ENCODE assay signal across 17 mouse cellular contexts in the genomic region with DNA sequence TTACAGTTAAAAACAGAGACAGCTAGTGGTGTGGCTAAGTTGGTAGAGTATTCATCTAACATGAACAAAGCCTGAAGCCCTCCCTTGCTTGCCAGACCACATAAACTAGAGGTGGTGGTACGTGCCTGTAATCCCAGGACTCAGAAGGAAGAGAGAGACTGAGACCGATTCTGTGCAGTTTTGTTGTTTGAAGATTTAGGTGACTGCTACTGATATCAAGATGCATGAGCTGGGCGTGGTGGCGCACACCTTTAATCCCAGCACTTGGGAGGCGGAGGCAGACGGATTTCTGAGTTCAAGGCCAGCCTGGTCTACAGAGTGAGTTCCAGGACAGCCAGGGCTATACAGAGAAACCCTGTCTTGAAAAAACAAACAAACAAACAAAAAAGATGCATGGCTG. TPM values are rescaled to one million over a fixed set of nuclear protein-coding genes. Genes with fewer than 3 reads are reported as not detected.
A peak's percentile ranks its signal among the peaks of the same experiment; 100 is the strongest.
DNase-seq lines count a peak whose midpoint lies in the region; ATAC-seq and TF ChIP-seq lines count a peak whose summit lies in the region.
"Not testable (repeated sequence)": the region's sequence is repeated elsewhere in the genome, so short reads cannot be mapped to it uniquely, and the experiment has no call there.
"Had no signal": no experiment of that assay in that cellular context is flagged by ENCODE, and none has a peak within 500 bp of the region (broad histone marks: within the 10 kb centered on the region; RNA-seq: fewer than 3 reads in every experiment).

No protein-coding gene starts in this region.

- WGBS in forebrain, embryonic 10.5 days = 89% methylated on average over 6 of the region's 6 CpGs
- 88% methylated on average over 6 of the region's 6 CpGs for WGBS in heart, embryonic 13.5 days
- 85% methylated on average over 6 of the region's 6 CpGs for WGBS in intestine, embryonic 16.5 days
- 87% methylated on average over 6 of the region's 6 CpGs for WGBS in limb, embryonic 12.5 days
- WGBS in liver, embryonic 14.5 days (ENCODE audit: insufficient replicate concordance) = 74% methylated on average over 6 of the region's 6 CpGs
- 96% methylated on average over 6 of the region's 6 CpGs for WGBS in neural tube, embryonic 13.5 days

- DNase-seq in forebrain, embryonic 10.5 days (ENCODE audit: extremely low spot score, low spot score); liver, embryonic 14.5 days (ENCODE audit: low read depth in 3 of 3, low spot score in 3 of 3): not testable (repeated sequence)

- not testable (repeated sequence) for H3K27me3 ChIP-seq in E14TG2a.4 (ENCODE audit: insufficient read depth, low read length); forebrain, embryonic 10.5 days (ENCODE audit: poor library complexity, severe bottlenecking); intestine, embryonic 16.5 days (replicated peaks; ENCODE audit: control insufficient read depth, insufficient read depth, low read length); limb, embryonic 12.5 days; liver, embryonic 14.5 days (ENCODE audit: control insufficient read depth, insufficient read depth, low read length); megakaryocyte, embryonic 14.5 days (replicated peaks)
- peaks cover 16% of the 10 kb centered on the region for H3K27me3 ChIP-seq in heart, embryonic 13.5 days (replicated peaks)
- peaks cover 13% of the 10 kb centered on the region for H3K27me3 ChIP-seq in neural tube, embryonic 13.5 days

- H3K27ac ChIP-seq in forebrain, embryonic 10.5 days; heart, embryonic 13.5 days (replicated peaks); intestine, embryonic 16.5 days (ENCODE audit: low read length); limb, embryonic 12.5 days; liver, embryonic 14.5 days; neural tube, embryonic 13.5 days (replicated peaks): not testable (repeated sequence)

- H3K4me2 ChIP-seq in heart, embryonic 13.5 days = peak overlapping the region; percentile 93; the same call in 1 of the 2 replicates
- H3K4me2 ChIP-seq in intestine, embryonic 16.5 days (ENCODE audit: low read depth, low read length) = peak overlapping the region; percentile 83; the same call in 1 of the 2 replicates
- peak overlapping the region; percentile 88; the same call in 1 of the 2 replicates for H3K4me2 ChIP-seq in limb, embryonic 12.5 days
- peak overlapping the region; percentile 78 for H3K4me2 ChIP-seq in liver, embryonic 14.5 days (ENCODE audit: low read depth)
- peak overlapping the region; percentile 98; the same call in 1 of the 2 replicates for H3K4me2 ChIP-seq in neural tube, embryonic 13.5 days

- TF ChIP-seq EP300 in liver, embryonic 14.5 days (IDR thresholded peaks at IDR 0.05; ENCODE audit: low read depth) = not testable (repeated sequence)

- TF ChIP-seq CTCF in E14TG2a.4 (conservative IDR thresholded peaks at IDR 0.05; ENCODE audit: low read length); liver, embryonic 14.5 days (IDR thresholded peaks at IDR 0.05; ENCODE audit: low read depth): not testable (repeated sequence)

- not testable (repeated sequence) for H3K9ac ChIP-seq in heart, embryonic 13.5 days; intestine, embryonic 16.5 days (ENCODE audit: low read depth, low read length); liver, embryonic 14.5 days (replicated peaks); neural tube, embryonic 13.5 days
- H3K9ac ChIP-seq in limb, embryonic 12.5 days (replicated peaks) = 0 out of 2 replicates have a peak overlapping the region, but pooled peaks have one; percentile 18

- peaks cover 43% of the 10 kb centered on the region for H3K4me1 ChIP-seq in E14TG2a.4 (replicated peaks; ENCODE audit: low read depth, low read length)
- peaks cover 27% of the 10 kb centered on the region for H3K4me1 ChIP-seq in forebrain, embryonic 10.5 days
- peaks cover 27% of the 10 kb centered on the region for H3K4me1 ChIP-seq in heart, embryonic 13.5 days
- H3K4me1 ChIP-seq in intestine, embryonic 16.5 days (ENCODE audit: control insufficient read depth, insufficient read depth, low read length) = peaks cover 16% of the 10 kb centered on the region
- H3K4me1 ChIP-seq in limb, embryonic 12.5 days (replicated peaks) = peaks cover 18% of the 10 kb centered on the region
- H3K4me1 ChIP-seq in liver, embryonic 14.5 days (replicated peaks; ENCODE audit: control insufficient read depth in 2 of 2, insufficient read depth in 2 of 2, low read length in 1 of 2) = peaks cover 9 to 19% of the 10 kb centered on the region in 2 experiments
- H3K4me1 ChIP-seq in megakaryocyte, embryonic 14.5 days = peaks cover 43% of the 10 kb centered on the region
- peaks cover 41% of the 10 kb centered on the region for H3K4me1 ChIP-seq in neural tube, embryonic 13.5 days (replicated peaks)

- not testable (repeated sequence) for H3K9me3 ChIP-seq in E14TG2a.4 (ENCODE audit: low read length); forebrain, embryonic 10.5 days; heart, embryonic 13.5 days; intestine, embryonic 16.5 days (ENCODE audit: control insufficient read depth, low read length); limb, embryonic 12.5 days; liver, embryonic 14.5 days (ENCODE audit: control insufficient read depth, low read length); megakaryocyte, embryonic 14.5 days; neural tube, embryonic 13.5 days

- H3K36me3 ChIP-seq in E14TG2a.4 (ENCODE audit: insufficient read depth, low read length) = peaks cover 64% of the 10 kb centered on the region
- peaks cover 61% of the 10 kb centered on the region for H3K36me3 ChIP-seq in forebrain, embryonic 10.5 days (replicated peaks)
- peaks cover 59% of the 10 kb centered on the region for H3K36me3 ChIP-seq in heart, embryonic 13.5 days
- not testable (repeated sequence) for H3K36me3 ChIP-seq in intestine, embryonic 16.5 days (ENCODE audit: control insufficient read depth, insufficient read depth, low read length)
- peaks cover 59% of the 10 kb centered on the region for H3K36me3 ChIP-seq in limb, embryonic 12.5 days
- H3K36me3 ChIP-seq in liver, embryonic 14.5 days (replicated peaks; ENCODE audit: control insufficient read depth, insufficient read depth, low read depth) = peaks cover 32% of the 10 kb centered on the region
- peaks cover 57% of the 10 kb centered on the region for H3K36me3 ChIP-seq in megakaryocyte, embryonic 14.5 days (replicated peaks; ENCODE audit: low read length)
- H3K36me3 ChIP-seq in neural tube, embryonic 13.5 days = peaks cover 57% of the 10 kb centered on the region

- H3K4me3 ChIP-seq in E14TG2a.4 (replicated peaks; ENCODE audit: low read length) = 0 out of 2 replicates have a peak overlapping the region, but pooled peaks have one; percentile 95
- H3K4me3 ChIP-seq in forebrain, embryonic 10.5 days = peak overlapping the region; percentile 98; the same call in 1 of the 2 replicates
- H3K4me3 ChIP-seq in heart, embryonic 13.5 days; intestine, embryonic 16.5 days (ENCODE audit: low read length); limb, embryonic 12.5 days (replicated peaks); neural tube, embryonic 13.5 days: not testable (repeated sequence)
- 0 out of 4 replicates have a peak overlapping the region, but pooled peaks of 1 of the 2 experiments have one; percentile 6 for H3K4me3 ChIP-seq in liver, embryonic 14.5 days (ENCODE audit: insufficient read depth in 1 of 2, low read depth in 2 of 2, low read length in 2 of 2)
- peak overlapping the region; percentile 14 for H3K4me3 ChIP-seq in megakaryocyte, embryonic 14.5 days (replicated peaks)

- ATAC-seq in heart, embryonic 13.5 days (ENCODE audit: extremely low read depth, insufficient number of reproducible peaks, low FRiP score, low TSS enrichment); intestine, embryonic 16.5 days; limb, embryonic 12.5 days (ENCODE audit: insufficient number of reproducible peaks, insufficient read depth, low FRiP score, low TSS enrichment, low read depth); liver, embryonic 14.5 days (ENCODE audit: insufficient read depth); neural tube, embryonic 13.5 days (ENCODE audit: low read depth): not testable (repeated sequence)

RNA-seq across cellular contexts. Expression of a gene that starts 2.3 kb away (rescaled TPM):
- polyA plus RNA-seq in forebrain, embryonic 10.5 days (2016; fragmentation: Nextera tagmentation; extraction: Ambion mirVana) = 35.1 and 40.6 TPM in 2 replicates
- polyA plus RNA-seq in heart, embryonic 13.5 days (2015; fragmentation: Nextera tagmentation; extraction: Ambion mirVana) = 15.5 and 17.0 TPM in 2 replicates
- 29.0 and 32.8 TPM in 2 replicates for polyA plus RNA-seq in intestine, embryonic 16.5 days (2015; fragmentation: Nextera tagmentation; extraction: Ambion mirVana)
- polyA plus RNA-seq in limb, embryonic 12.5 days (2016; fragmentation: Nextera tagmentation; extraction: Ambion mirVana) = 31.7 and 32.5 TPM in 2 replicates
- polyA plus RNA-seq in liver, embryonic 14.5 days (2012; rRNA removed) = 5.4 and 10.4 TPM in 2 replicates
- 12.5 and 13.9 TPM in 2 replicates for polyA plus RNA-seq in liver, embryonic 14.5 days (2014; fragmentation: Nextera tagmentation; extraction: Ambion mirVana)
- 3.1 and 3.7 TPM in 2 replicates for polyA plus RNA-seq in megakaryocyte, embryonic 14.5 days (2012; ENCODE audit: insufficient read depth, low replicate concordance)
- polyA plus RNA-seq in neural tube, embryonic 13.5 days (2015; fragmentation: Nextera tagmentation; extraction: Ambion mirVana) = 16.8 and 22.2 TPM in 2 replicates

RNA-seq across cellular contexts. Expression of a gene that starts 41.5 kb away (rescaled TPM):
- polyA plus RNA-seq in forebrain, embryonic 10.5 days (2016; fragmentation: Nextera tagmentation; extraction: Ambion mirVana) = not detected in 2 replicates
- polyA plus RNA-seq in heart, embryonic 13.5 days (2015; fragmentation: Nextera tagmentation; extraction: Ambion mirVana) = not detected in 2 replicates
- polyA plus RNA-seq in intestine, embryonic 16.5 days (2015; fragmentation: Nextera tagmentation; extraction: Ambion mirVana) = 0.22 and 0.81 TPM in 2 replicates
- polyA plus RNA-seq in limb, embryonic 12.5 days (2016; fragmentation: Nextera tagmentation; extraction: Ambion mirVana) = 0.20 and 0.33 TPM in 2 replicates
- polyA plus RNA-seq in liver, embryonic 14.5 days (2012; rRNA removed) = not detected in 2 replicates
- not detected in 2 replicates for polyA plus RNA-seq in liver, embryonic 14.5 days (2014; fragmentation: Nextera tagmentation; extraction: Ambion mirVana)
- polyA plus RNA-seq in megakaryocyte, embryonic 14.5 days (2012; ENCODE audit: insufficient read depth, low replicate concordance) = not detected in 2 replicates
- 3.0 and 3.6 TPM in 2 replicates for polyA plus RNA-seq in neural tube, embryonic 13.5 days (2015; fragmentation: Nextera tagmentation; extraction: Ambion mirVana)
- polyA plus RNA-seq: activated CD4-positive, CD25-positive, alpha-beta regulatory T cell, adult 4 months; adrenal gland, adult 2 months; forebrain, embryonic 14.5 days; frontal cortex, adult 2 months; heart, embryonic 11.5 days; hindbrain, postnatal 0 days; limb, embryonic 15.5 days; lung, embryonic 14.5 days; midbrain, embryonic 12.5 days had no signal

RNA-seq across cellular contexts. Expression of a gene that starts 58.5 kb away (rescaled TPM):
- polyA plus RNA-seq in forebrain, embryonic 10.5 days (2016; fragmentation: Nextera tagmentation; extraction: Ambion mirVana) = 9.1 and 9.7 TPM in 2 replicates
- 10.4 and 15.0 TPM in 2 replicates for polyA plus RNA-seq in heart, embryonic 13.5 days (2015; fragmentation: Nextera tagmentation; extraction: Ambion mirVana)
- polyA plus RNA-seq in intestine, embryonic 16.5 days (2015; fragmentation: Nextera tagmentation; extraction: Ambion mirVana) = 11.2 and 12.3 TPM in 2 replicates
- polyA plus RNA-seq in limb, embryonic 12.5 days (2016; fragmentation: Nextera tagmentation; extraction: Ambion mirVana) = 7.6 and 9.1 TPM in 2 replicates
- 0.91 and 1.2 TPM in 2 replicates for polyA plus RNA-seq in liver, embryonic 14.5 days (2012; rRNA removed)
- 2.5 and 2.8 TPM in 2 replicates for polyA plus RNA-seq in liver, embryonic 14.5 days (2014; fragmentation: Nextera tagmentation; extraction: Ambion mirVana)
- polyA plus RNA-seq in megakaryocyte, embryonic 14.5 days (2012; ENCODE audit: insufficient read depth, low replicate concordance) = 0.41 TPM in 1 of 2 replicates, not detected in the other
- polyA plus RNA-seq in neural tube, embryonic 13.5 days (2015; fragmentation: Nextera tagmentation; extraction: Ambion mirVana) = 27.0 and 27.3 TPM in 2 replicates
